Mouse (Mus musculus): ENCODE measurements around the gene Fshr. TPM values are rescaled to one million over a fixed set of nuclear protein-coding genes. Genes with fewer than 3 reads are reported as not detected.
"Not testable (repeated sequence)": the region's sequence is repeated elsewhere in the genome, so short reads cannot be mapped to it uniquely, and the experiment has no call there.

Fshr gene
- total RNA-seq (2014; rRNA removed) = not detected in 2 replicates
- polyA plus RNA-seq (2015; fragmentation: Nextera tagmentation; extraction: Ambion mirVana) = not detected in 2 replicates

GRCm38 (mm10) chr17:89200575-89200974, at the start of gene Fshr:
Gene Fshr, minus strand, starts transcription at chr17:89200675.
- Histone ChIP-seq H3K4me2 (ENCODE audit: low read depth, low read length) (no peak within 1 kb of the TSS), H3K4me1 (ENCODE audit: insufficient read depth, low read length) (no peaks in the 10 kb centered on the region), H3K27me3 (ENCODE audit: insufficient read depth, low read length) (no peaks in the 10 kb centered on the region), H3K9ac (replicated peaks; ENCODE audit: low read length) (no peak within 1 kb of the TSS), H3K36me3 (ENCODE audit: insufficient read depth, low read length) (no peaks in the 10 kb centered on the region), H3K9me3 (ENCODE audit: low read length) (no peaks in the 10 kb centered on the region), H3K4me3 (ENCODE audit: low read length) (no peak within 1 kb of the TSS), H3K27ac (no peak within 1 kb of the TSS)
- 92% methylated on average over 6 of the region's 6 CpGs for WGBS
- no peak for TF ChIP-seq CTCF (IDR thresholded peaks at IDR 0.05; ENCODE audit: low read depth)
- no peak for DNase-seq (ENCODE audit: low spot score)
- no peak for ATAC-seq

GRCm38 (mm10) chr17:89202181-89202580, 1.7 kb upstream of the Fshr start:
- Histone ChIP-seq H3K36me3 (ENCODE audit: insufficient read depth, low read length) (no peaks in the 10 kb centered on the region), H3K9me3 (ENCODE audit: low read length) (no peaks in the 10 kb centered on the region), H3K27ac (no peak overlapping the region), H3K9ac (replicated peaks; ENCODE audit: low read length) (no peak overlapping the region), H3K4me1 (ENCODE audit: insufficient read depth, low read length) (no peaks in the 10 kb centered on the region), H3K27me3 (ENCODE audit: insufficient read depth, low read length) (no peaks in the 10 kb centered on the region), H3K4me2 (ENCODE audit: low read depth, low read length) (no peak overlapping the region), H3K4me3 (ENCODE audit: low read length) (no peak overlapping the region)
- no peak for ATAC-seq
- no peak for TF ChIP-seq CTCF (IDR thresholded peaks at IDR 0.05; ENCODE audit: low read depth)
- whole genome bisulfite sequencing = 79% methylated on average over 6 of the region's 6 CpGs
- no peak for DNase-seq (ENCODE audit: low spot score)

DNA sequence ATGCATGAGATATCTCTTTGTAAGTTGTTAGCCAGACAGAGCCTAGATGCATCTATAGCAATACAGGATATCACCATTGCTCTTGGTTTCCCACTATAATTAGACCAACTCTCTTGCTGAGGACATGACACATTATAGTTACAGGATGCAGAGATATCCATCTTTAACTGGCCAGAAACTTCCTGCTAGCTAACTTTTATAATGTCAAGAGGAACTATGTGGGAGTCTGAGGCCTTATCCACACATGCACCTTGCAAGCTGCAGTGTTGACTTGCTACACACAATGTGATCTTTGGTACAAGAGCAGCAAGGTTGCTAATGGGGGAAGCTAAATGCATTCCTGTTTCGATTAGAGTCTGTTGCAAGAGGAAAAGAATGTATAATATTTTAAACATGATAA, 26.9 kb downstream of the Fshr start:
- no peak overlapping the region for H3K4me2 ChIP-seq (ENCODE audit: low read depth, low read length)
- WGBS = 85% methylated on average over 1 of the region's 1 CpGs
- H3K36me3 ChIP-seq (ENCODE audit: insufficient read depth, low read length) = no peaks in the 10 kb centered on the region
- ATAC-seq = no peak
- no peak overlapping the region for H3K4me3 ChIP-seq (ENCODE audit: low read length)
- no peak overlapping the region for H3K9ac ChIP-seq (replicated peaks; ENCODE audit: low read length)
- H3K27ac ChIP-seq = no peak overlapping the region
- H3K4me1 ChIP-seq (ENCODE audit: insufficient read depth, low read length) = no peaks in the 10 kb centered on the region
- no peak for DNase-seq (ENCODE audit: low spot score)
- no peaks in the 10 kb centered on the region for H3K9me3 ChIP-seq (ENCODE audit: low read length)
- H3K27me3 ChIP-seq (ENCODE audit: insufficient read depth, low read length) = no peaks in the 10 kb centered on the region
- no peak for TF ChIP-seq CTCF (IDR thresholded peaks at IDR 0.05; ENCODE audit: low read depth)

DNA sequence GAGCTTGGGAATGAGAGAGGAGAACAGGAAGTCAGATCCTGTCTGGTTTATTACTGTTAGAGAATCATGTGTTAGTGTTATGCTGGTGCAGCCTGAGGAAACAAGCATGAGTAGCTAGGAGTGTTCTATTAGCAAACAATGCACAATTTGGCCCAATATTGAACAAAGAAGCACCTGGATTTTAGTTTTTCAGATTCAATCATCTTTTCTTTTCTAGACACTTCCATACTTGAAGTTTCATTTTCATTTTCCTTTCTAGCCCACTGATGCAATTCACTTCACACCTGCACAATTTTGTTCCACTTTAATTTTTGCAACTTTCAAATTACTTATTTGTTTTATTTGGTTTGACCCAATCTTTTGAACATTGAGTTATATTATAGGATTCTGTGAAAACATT, 35.7 kb downstream of the Fshr start:
- Histone ChIP-seq H3K4me1 (ENCODE audit: insufficient read depth, low read length) (no peaks in the 10 kb centered on the region), H3K27me3 (ENCODE audit: insufficient read depth, low read length) (no peaks in the 10 kb centered on the region), H3K36me3 (ENCODE audit: insufficient read depth, low read length) (no peaks in the 10 kb centered on the region), H3K9me3 (ENCODE audit: low read length) (no peaks in the 10 kb centered on the region), H3K4me2 (ENCODE audit: low read depth, low read length) (no peak overlapping the region), H3K9ac (replicated peaks; ENCODE audit: low read length) (no peak overlapping the region), H3K4me3 (ENCODE audit: low read length) (no peak overlapping the region), H3K27ac (no peak overlapping the region)
- ATAC-seq (no peak), DNase-seq (ENCODE audit: low spot score) (no peak)
- no peak for TF ChIP-seq CTCF (IDR thresholded peaks at IDR 0.05; ENCODE audit: low read depth)

GRCm38 (mm10) chr17:89162475-89162874, 38.0 kb downstream of the Fshr start:
- DNase-seq (ENCODE audit: low spot score) (no peak), ATAC-seq (no peak)
- Histone ChIP-seq H3K27me3 (ENCODE audit: insufficient read depth, low read length) (no peaks in the 10 kb centered on the region), H3K4me1 (ENCODE audit: insufficient read depth, low read length) (no peaks in the 10 kb centered on the region), H3K9me3 (ENCODE audit: low read length) (no peaks in the 10 kb centered on the region), H3K4me2 (ENCODE audit: low read depth, low read length) (no peak overlapping the region), H3K36me3 (ENCODE audit: insufficient read depth, low read length) (no peaks in the 10 kb centered on the region), H3K4me3 (ENCODE audit: low read length) (no peak overlapping the region), H3K9ac (replicated peaks; ENCODE audit: low read length) (no peak overlapping the region), H3K27ac (no peak overlapping the region)
- 95% methylated on average over 3 of the region's 3 CpGs for WGBS
- TF ChIP-seq CTCF (IDR thresholded peaks at IDR 0.05; ENCODE audit: low read depth) = no peak

DNA sequence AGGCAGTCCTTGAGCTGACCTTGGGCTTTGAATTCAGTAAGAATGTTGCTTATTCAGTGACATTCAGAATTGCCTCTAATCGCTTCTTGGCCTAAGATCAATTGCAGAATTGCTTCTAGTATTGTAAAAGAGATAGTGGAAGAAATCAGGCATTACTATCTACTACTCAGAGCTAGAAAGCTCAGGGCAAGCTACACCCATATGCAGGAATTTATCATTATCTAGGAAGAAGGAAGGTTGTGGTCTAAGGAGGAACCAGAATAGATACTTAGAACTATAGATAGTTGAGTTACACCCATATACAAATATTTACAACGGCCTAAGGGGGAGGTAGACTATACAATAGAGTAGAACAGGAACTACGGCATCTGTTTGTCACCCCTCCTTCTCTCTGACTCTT, 41.1 kb downstream of the Fshr start:
- H3K4me3 ChIP-seq (ENCODE audit: low read length); H3K4me1 ChIP-seq (ENCODE audit: insufficient read depth, low read length); H3K27me3 ChIP-seq (ENCODE audit: insufficient read depth, low read length); H3K4me2 ChIP-seq (ENCODE audit: low read depth, low read length); H3K9ac ChIP-seq (replicated peaks; ENCODE audit: low read length); DNase-seq (ENCODE audit: low spot score); H3K27ac ChIP-seq; ATAC-seq; H3K9me3 ChIP-seq (ENCODE audit: low read length); H3K36me3 ChIP-seq (ENCODE audit: insufficient read depth, low read length): not testable (repeated sequence)
- 94% methylated on average over 3 of the region's 3 CpGs for WGBS

DNA sequence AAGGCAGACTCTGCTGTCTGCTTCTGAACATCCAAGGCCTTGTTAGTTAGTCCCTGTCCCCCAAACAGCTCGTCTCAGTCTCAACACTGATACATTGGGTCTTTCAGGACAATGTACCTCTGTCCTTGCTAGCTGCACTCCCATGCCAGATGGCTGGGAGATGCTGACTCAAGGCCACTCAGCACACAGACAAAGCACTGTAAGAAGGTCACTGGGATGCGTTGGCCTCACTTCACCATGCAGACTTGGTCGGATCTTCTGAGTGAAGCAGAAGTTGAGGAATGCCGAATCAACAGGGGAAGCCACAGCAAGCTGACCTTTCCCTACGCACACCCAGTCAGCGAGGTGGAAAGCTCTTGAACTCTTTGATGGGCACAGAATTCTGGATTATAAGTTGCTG, 55.7 kb downstream of the Fshr start:
- H3K27ac ChIP-seq = no peak overlapping the region
- H3K4me2 ChIP-seq (ENCODE audit: low read depth, low read length) = no peak overlapping the region
- no peaks in the 10 kb centered on the region for H3K27me3 ChIP-seq (ENCODE audit: insufficient read depth, low read length)
- DNase-seq (ENCODE audit: low spot score) (no peak), ATAC-seq (no peak)
- 81% methylated on average over 6 of the region's 6 CpGs for WGBS
- no peaks in the 10 kb centered on the region for H3K9me3 ChIP-seq (ENCODE audit: low read length)
- no peak overlapping the region for H3K4me3 ChIP-seq (ENCODE audit: low read length)
- no peaks in the 10 kb centered on the region for H3K36me3 ChIP-seq (ENCODE audit: insufficient read depth, low read length)
- no peaks in the 10 kb centered on the region for H3K4me1 ChIP-seq (ENCODE audit: insufficient read depth, low read length)
- no peak for TF ChIP-seq CTCF (IDR thresholded peaks at IDR 0.05; ENCODE audit: low read depth)
- no peak overlapping the region for H3K9ac ChIP-seq (replicated peaks; ENCODE audit: low read length)
